Mouse (Mus musculus) gastrocnemius, postnatal 36 days (tissue): ENCODE measurements at regions not wholly inside any gene's neighbourhood (a gene's known extent, or its start where the extent isn't known, plus 50 kb on each side); places are given as distances from the start of the nearest gene placed in this dataset.

Source experiments
- DNase-seq, 2 experiments: peaks; one replicate each; pipeline ENCODE4 v3.0.0; 2022
- intact Hi-C: fragments of 180-260 bp; cut with DNase I; formaldehyde crosslinking; loops from one replicate; pipeline ENCODE4 v1.15.1; 2025

DNA sequence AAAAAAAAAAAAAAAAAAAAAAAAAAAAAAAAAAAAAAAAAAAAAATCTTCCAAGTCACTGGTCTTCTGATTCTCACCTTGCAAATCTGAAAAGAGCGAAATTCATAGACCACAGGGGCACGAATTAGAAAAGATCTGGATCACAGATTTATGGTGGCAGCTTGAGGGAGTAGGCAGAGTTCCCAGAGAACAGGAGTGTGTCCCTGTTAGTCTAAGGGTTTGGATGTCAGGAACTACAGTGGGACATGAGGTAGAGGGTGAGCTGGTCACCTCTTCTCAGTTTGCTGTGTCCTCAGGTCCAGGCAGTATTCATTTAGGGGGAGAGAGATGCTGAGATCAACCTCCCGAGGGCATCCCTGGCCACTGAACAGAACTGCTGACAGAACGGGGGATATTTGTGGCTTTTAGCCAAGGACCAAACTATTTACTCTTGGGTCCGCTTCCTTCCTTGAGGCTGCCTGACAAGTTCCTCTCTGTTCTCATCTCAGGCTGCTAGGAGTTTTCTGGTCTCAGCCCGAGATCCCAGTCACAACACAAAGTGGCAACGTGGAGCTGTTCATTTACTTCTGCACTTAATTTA lies 277.2 kb downstream of the Cd83 start:
- no peak for DNase-seq
- intact Hi-C loops, result no loop called here

DNA sequence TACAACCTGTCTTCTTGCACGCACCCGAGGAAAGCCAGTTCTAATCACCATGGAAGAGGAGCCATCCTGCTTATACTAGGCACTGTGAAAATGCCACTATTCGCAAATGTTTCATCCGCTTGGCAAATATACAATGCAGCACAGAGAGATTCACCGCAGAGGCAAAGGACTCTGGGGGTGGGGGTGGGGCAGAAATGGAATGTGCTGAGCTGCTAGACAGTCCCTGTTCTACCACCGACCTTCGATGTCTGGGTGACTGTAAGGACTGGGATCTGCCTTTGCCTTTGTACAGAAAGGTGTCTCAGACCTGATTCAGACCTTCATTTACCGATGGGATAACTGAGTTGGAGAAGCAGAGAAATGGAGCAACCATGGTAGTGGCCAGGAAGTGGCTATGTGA lies 278.7 kb downstream of the Cd83 start:
- no peak for DNase-seq
- intact Hi-C loops, result no loop called here

- no peak for DNase-seq
- intact Hi-C loops, result no loop called here
These were observed 279.5 kb downstream of the Cd83 start for GRCm38 (mm10) chr13:44064026-44064425.

- DNase-seq, result no peak
- intact Hi-C loops, result no loop called here
These were observed 281.2 kb downstream of the Cd83 start for GRCm38 (mm10) chr13:44065741-44066185.

GRCm38 (mm10) chr13:44067244-44067643 lies 282.7 kb downstream of the Cd83 start:
- intact Hi-C loops, result no loop called here
- no peak for DNase-seq

GRCm38 (mm10) chr13:44068951-44069350 lies 284.4 kb downstream of the Cd83 start:
- intact Hi-C loops, result no loop called here
- no peak for DNase-seq

GRCm38 (mm10) chr13:44073122-44073521 lies 288.5 kb downstream of the Cd83 start:
- intact Hi-C loops, result no loop called here
- DNase-seq, result no peak

GRCm38 (mm10) chr13:44074172-44074571 lies 289.6 kb downstream of the Cd83 start:
- DNase-seq, result no peak
- intact Hi-C loops, result no loop called here

DNA sequence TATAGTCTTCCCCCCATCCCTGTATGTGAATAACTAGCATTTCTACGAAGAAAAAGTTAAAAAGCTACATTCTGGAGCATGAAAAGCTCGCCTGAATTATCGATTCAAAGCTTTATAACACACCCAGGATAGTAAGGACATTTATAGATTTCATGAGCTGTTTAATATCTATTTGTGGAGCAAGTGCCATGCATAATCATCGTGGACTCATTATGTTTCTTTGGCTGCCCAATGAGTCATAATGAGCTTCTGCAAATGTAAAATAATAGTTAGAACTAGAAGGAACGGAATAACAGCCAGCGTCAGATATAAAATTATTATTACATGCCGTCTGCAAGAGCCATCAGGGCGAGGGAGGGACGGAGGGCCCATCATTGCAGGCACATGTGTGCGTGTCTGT lies 292.4 kb downstream of the Cd83 start:
- intact Hi-C loops, result no loop called here
- no peak for DNase-seq

- DNase-seq, result no peak
- intact Hi-C loops, result no loop called here
These were observed 301.3 kb downstream of the Cd83 start for GRCm38 (mm10) chr13:44085621-44086510.

DNA sequence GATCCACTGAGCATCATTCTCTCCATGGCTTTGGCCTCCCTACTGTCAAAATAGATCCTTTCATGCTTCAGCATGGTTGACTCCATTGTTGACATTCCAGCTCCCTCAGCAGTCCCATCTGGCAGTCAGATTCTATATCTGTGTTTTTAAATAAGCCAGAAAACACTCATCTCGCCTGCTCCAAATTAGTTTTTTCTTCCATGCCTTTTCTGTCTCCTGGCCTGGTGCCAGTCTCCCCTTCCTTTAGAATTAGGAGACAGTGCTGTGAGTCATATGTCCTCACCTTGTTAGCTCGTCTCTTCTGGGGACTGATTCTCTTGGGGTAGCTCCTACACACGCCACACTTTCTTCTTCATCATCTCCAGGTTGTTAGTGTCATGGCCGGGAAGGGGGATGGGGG lies 302.2 kb downstream of the Cd83 start:
- no peak for DNase-seq
- intact Hi-C loops, result no loop called here

DNA sequence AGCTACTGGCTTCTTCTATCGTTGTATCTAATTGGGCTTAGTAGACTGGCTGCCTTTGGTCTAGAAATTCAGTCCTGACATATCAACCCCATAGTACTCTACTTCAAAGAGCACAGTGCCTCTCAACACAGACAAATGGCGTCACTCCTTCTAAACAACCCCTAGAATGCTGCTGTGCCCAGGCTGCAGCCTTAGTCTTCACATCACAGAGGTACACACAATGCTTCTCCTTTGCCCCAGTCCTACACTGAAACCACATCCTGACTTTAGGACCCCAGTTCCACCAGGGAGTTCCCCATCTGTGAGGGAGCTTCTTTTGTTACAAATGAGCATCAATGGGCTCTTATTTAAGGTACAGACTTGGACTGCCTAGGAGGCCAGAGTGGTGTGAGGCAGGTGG lies 312.6 kb downstream of the Cd83 start:
- intact Hi-C loops, result no loop called here
- no peak for DNase-seq

- intact Hi-C loops, result no loop called here
- DNase-seq, result no peak
These were observed 314.9 kb downstream of the Cd83 start for GRCm38 (mm10) chr13:44099511-44099910.

GRCm38 (mm10) chr13:44100125-44101067 lies 315.8 kb downstream of the Cd83 start:
- intact Hi-C loops, result no loop called here
- DNase-seq, result no peak

- intact Hi-C loops, result no loop called here
- DNase-seq, result no peak
These were observed 316.6 kb downstream of the Cd83 start for GRCm38 (mm10) chr13:44101161-44101560.

DNA sequence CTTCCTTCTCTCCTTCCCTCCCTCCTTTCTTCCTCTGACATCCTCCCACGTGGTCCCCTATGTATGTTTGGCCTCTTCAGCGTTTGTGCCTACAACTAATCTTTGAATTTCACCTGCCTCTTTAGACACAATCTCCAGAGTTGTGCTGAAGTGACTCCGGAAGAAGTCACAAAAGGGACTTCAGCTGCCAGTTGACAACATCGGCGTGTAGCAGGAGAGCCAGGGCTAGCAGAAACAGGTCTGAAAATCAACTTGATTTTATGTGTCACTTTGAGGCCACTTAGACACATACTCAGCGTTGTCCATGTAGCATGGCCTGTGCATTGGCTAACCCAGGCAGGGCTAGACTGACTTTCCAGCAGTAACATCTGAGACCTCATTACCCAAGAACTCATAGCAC lies 317.2 kb downstream of the Cd83 start:
- no peak for DNase-seq
- intact Hi-C loops, result no loop called here

DNA sequence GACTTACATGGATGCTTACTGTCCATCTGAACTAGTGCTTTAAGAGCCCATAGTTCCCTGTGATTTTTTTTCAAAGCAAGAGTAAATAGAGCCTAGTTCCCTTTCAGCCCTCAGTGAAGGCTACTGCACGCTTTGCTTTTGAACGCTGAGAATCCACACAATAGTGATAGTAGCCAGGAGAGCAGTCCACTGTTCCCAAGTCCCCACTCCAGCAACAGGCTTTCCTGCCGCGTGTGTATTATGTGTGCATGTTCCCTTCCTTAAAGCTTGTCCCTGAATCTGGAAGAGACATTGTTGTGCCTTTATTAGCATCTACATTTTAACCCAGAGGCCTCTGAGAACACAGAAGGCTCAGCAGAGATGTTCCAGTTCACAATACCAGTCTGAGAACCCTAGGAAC lies 317.7 kb downstream of the Cd83 start:
- no peak for DNase-seq
- intact Hi-C loops, result no loop called here

DNA sequence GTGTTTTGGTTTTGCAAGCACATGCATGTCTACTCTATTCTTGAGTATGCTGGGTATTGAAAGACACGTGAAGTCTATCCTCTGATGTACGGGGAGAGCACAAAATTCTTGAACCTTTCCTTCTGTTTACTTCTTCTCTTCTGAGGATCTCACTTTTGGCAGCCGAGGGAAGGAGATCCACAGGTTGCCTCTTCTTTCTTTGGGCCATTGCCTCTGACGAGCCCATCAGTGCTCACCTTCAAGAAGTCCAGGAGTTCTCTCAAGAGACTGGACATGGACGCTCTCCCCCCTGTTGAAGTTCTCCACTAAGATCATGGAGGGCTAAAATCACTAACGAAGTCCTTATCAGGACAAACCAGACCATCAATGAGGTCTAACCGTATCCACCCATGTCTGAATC lies 318.8 kb downstream of the Cd83 start:
- intact Hi-C loops, result no loop called here
- no peak for DNase-seq

- intact Hi-C loops, result no loop called here
These were observed 320.6 kb downstream of the Cd83 start for GRCm38 (mm10) chr13:44105161-44105560.

DNA sequence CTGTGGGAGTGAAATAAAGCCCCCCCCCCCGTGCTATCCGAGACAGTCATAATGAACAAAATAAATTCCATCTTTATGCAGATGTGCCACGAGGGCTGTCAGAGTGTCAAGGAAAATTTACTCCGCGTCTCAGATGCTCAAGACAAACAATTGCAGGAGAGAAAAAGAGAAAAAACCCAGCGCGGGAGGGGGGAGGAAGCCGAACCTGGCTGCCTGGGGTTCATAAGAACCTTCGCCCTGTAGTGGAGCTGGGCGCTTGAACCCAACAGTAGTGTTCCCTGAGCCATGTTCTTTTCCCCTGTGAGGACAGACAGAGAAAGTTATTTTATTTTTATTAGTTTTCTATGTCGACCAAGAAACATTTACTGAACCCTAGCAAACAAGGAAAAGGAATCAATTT lies 324.1 kb downstream of the Cd83 start:
- intact Hi-C loops, result no loop called here
- no peak for DNase-seq

More at GRCm38 (mm10) chr13:44105161-44105560, 320.6 kb downstream of the Cd83 start:
- no peak for DNase-seq

GRCm38 (mm10) chr13:44113043-44113442 lies 328.5 kb downstream of the Cd83 start:
- no peak for DNase-seq
- intact Hi-C loops, result no loop called here
